Mouse (Mus musculus) megakaryocyte progenitor cell, adult 5-6 weeks (primary cell): ENCODE measurements around the gene Ubiad1. TPM values are rescaled to one million over a fixed set of nuclear protein-coding genes. Genes with fewer than 3 reads are reported as not detected.

Experiments used
- ATAC-seq: replicated peaks from 2 replicates; pipeline ENCODE4 v1.8.0; 2016; ENCODE audit warnings: mild to moderate bottlenecking, moderate TSS enrichment, inconsistent platforms; ENCODE audit not compliant: poor library complexity
- total RNA-seq, 2 experiments: library from RNA; stranded (forward) in 1 of 2; stranded (reverse) in 1 of 2; fragments of 157-497, 149-512 nt in 1 of 2; fragments of 200-1000 nt in 1 of 2; gene quantifications; 2 replicates each; pipeline versions ENCODE4 v1.2.3 to v1.2.4; 2015 to 2017

The Ubiad1 gene
- total RNA-seq, 2 experiments from 2014 or later = 11.3 to 12.7 TPM

DNA sequence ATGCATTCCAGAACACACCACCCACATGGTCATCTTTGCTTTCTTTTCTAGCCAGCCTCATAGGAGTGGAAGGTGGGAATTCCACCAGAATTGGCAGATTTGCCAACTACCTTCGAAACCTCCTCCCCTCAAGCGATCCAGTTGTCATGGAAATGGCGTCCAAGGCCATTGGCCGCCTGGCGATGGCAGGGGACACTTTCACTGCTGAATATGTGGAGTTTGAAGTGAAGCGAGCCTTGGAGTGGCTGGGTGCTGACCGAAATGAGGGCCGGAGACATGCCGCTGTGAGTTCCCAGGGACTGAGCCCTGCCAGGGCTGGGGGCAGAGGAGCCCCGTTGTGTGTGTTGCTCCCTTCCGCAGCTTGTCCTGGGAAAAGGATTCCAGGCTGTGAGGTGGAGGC is 9.1 kb upstream of the Ubiad1 start:
- no peak for ATAC-seq

DNA sequence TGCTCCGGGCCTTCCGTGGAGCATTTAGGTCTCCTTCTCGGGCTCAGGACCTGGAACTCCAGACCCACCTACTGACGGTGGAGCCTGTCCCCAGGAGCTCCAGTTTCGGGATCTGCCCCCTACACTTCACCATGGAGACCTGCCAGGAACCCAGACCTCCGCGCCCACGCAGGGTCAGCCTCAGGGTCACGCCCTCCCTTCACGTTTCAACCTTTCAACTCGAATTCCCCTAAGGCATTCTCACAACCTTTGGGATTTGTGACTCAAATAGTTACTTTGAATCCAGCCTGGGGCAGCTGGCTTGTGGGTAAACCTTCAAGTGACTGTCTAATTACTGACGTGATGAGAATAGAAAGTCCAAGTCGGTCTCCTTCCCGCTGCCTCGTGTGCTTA is 4.3 kb upstream of the Ubiad1 start:
- ATAC-seq = no peak

DNA sequence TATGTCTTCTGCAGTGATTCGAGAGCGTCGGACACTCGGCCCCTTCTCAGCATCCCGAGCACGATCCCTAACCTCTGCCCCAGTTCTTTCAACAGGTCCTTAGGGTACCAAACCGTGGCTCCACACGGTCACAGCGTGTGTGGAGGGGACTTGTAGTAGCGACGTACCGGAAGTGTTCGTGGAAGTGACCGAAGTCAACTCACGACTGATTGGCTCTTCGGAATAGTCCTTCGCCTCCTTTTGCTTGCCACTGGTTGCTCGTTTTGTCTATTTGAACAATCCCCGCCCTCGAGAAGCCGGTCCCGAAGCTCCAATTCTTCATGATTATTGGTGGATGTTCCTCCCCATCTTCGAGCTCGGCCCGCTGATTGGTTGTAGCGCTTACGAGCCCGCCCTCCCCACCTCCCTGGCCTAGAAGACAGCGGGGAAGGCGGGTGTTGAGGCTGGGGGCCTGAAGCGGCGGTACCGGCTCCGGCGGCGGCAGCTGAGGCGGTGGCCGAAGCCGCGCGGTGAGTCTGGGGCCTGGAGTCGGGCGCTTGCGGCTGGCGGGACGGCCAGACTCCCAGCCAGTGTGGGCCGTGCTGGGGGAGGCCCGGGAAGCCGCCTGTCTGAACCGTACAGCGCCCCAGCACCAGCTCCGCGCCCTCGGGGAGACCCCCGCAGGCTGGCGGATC is 3.7 kb upstream of the Ubiad1 start, which contains the start of gene Mtor:
Gene Mtor, plus strand, starts transcription at position 433 of the 674 bp plus-strand sequence.
- ATAC-seq = peak; percentile 85

DNA sequence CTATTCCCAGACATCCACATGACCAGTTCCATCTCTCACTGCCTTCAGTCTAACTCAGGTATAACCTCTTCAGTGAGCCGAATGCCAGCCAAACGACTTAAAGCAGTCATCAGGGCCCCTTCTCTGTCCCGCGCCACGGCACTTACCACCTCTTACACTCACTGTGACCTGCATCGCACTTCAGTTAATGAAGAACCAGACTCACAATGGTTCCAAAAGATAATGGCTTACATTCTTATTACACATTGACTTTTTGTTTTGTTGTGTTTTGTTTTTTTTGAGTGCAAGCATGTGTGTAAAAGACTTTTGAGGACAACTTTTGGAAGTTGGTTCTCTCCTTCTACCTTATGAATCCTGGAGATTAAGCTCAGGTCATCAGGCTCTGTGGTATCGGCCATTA is 2.0 kb downstream of the Ubiad1 start:
- ATAC-seq = no peak

DNA sequence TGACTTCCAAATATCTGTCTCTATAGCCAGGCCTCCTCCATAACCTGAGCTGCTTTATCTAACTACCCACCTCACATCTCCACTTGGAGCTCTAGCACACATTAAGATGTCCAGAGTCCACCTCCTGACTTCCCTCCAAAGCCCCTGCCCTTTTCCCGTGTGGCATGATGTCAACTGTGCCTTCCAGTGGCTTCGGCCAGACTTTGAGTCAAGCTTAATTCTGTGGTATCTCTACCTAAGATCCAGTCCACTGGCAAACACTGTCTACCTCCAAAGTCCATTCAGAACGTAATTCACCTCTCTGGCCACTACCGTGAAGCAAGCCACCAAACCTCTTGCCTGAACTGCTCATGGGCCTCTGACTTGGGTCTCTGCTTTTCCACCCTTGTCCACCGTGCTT is 2.6 kb downstream of the Ubiad1 start:
- no peak for ATAC-seq

DNA sequence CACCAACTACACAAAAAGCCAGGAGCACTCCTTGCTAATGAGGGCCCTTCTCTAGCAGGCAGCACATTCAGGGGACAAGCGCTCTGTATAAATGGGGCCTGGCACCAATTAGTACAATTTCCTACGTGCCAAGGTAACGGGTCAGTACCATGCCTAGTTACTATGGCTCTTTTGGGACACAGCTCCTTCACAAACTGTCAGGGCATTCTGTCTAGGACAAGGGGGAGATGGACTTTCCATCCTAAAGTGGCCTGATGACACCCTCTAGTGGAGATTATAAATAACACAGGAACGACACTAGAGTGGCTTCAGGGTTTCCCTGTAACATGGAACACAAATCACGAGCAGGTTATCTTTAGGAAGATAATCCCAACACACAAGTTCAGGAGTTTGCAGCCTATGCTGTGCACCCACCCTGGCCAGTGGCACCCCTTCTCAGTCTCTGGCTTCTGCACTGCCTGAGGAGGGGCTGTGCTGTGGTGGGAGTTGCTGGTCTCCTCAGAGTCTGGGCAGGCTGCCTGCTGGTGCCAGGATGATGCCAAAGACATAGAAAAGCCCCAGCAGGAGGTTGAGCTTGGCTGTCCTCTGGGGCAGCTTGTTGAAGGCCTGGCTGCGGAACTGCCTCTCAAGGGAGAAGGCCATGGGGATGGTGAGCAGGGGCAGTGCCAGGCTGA is 8.8 kb downstream of the Ubiad1 start:
- ATAC-seq = peak; percentile 40; the same call in 1 of the 2 replicates

DNA sequence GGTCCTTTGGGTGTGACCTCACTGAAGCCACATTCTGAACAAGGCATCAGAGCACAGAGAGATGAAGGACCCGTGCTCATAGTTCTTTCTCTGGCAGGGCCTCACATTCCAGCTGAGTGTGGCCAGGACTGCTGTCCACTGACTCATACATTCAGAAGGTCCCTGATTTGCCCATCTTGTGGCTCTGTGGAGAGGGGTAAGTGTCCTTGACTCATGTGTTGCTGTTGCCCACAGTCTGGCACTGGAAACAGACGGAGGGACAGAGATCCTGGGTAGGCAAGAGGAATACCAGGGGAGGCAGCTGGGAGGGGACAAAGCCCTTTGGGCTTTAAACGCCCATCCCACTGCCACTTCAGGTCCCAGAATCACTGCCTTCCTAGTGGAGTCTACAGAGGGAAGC is 9.5 kb downstream of the Ubiad1 start:
- no peak for ATAC-seq

DNA sequence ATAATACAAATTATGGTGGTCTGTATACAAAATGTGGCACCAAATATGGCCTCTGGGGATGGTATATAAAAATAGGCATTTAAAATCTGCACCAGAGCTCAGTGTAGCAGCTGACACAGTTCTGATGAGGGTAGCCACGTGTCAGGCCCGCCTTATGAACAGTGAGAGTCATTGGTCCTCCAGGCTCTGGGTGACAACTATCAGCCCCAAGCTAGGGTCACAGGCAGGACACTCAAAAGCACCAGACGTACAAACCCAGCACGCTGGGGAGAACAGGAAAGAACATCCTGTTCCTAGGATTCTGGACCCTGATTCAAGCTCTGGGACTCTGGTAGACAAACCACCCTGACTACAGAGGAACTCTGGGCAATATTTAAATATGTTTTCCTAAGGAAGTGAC is 10.0 kb downstream of the Ubiad1 start:
- ATAC-seq = no peak

DNA sequence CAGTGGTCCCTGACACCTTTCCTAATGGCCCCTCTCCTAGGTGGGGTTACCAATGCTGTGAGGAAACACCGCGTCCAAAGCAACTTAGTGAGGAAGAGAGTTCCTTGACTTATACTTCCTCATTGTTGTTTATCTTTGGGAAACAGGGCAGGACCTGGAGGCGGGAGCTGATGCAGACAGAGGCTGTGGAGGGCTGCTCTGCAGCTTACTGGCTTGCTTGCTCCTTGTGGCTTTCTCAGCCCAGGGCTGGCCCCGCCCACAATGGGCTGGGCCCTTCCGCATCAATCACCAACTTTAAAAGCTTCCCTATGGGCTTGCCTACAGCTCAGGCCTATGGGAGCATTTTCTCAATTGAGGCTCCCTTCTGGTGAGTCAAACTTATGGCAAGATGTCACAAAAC is 10.8 kb downstream of the Ubiad1 start:
- no peak for ATAC-seq

DNA sequence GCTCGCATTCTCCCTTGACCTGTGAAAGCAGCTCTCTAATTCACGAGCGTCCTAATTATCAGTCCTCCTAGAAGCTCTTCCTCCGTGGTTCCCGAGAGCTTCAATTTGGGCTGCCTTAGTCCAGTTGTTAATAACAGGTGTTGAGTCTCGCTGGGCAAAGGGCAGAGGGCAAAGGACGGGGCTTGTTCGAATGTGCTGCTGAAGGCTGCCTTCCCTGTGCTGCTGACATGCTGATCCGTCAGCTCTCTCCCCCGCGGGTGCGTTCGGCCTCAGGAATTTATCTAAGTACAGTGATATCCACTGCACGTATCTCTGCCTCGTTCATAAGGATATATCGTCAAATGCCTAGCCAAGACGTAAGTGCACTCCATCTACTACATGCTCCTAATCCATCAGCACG is 11.2 kb downstream of the Ubiad1 start:
- ATAC-seq = no peak

DNA sequence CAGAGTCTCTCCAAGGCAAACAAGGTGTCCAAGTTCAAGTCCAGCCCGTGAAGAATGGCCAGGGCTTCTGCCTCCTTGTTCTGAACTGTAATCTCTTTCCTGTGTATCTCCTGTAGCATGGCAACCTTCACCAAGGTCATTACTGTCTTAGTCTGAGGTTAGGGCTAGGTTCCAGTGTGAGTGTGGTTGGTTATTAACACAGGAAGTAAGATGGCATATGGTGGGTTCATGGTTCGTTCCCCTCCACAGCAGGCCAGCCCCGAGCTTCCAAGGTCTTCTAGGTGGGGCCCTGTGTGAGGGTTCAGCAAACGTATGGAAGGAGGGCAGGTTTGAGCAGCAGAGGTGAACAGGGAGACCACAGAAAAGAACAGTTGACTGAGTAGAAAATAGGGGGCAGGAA is 12.1 kb downstream of the Ubiad1 start:
- ATAC-seq = no peak

DNA sequence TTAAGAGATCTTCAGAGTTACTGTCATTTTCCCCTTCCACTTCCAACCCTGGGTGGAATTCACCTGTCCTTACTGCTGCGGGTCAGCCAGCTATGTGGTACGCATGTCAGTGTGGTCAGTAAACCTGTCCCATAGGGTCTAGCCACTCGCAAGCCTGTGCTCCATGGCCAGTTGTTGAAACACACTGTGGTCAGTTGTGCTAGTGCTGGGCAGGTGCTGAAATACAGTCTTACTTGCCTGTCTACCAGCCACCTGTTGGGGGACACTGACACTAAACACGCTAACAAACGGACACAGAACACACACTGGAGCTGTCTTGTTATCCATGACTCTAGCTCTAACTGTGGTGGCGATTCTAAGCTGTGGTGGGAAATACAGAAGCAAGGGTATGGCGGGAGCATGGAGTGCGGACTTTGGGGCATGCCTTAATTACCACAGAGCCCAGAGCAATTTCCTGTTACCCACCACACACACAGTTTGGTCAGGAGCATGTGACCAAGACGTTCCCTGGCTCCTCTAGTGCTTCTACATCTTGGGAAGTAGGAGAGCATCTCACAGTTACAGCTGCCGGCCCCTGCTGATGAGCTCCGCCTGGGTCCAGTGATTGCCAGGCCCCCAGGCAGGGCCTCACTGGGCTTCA is 13.6 kb downstream of the Ubiad1 start:
- ATAC-seq = peak; percentile 59

DNA sequence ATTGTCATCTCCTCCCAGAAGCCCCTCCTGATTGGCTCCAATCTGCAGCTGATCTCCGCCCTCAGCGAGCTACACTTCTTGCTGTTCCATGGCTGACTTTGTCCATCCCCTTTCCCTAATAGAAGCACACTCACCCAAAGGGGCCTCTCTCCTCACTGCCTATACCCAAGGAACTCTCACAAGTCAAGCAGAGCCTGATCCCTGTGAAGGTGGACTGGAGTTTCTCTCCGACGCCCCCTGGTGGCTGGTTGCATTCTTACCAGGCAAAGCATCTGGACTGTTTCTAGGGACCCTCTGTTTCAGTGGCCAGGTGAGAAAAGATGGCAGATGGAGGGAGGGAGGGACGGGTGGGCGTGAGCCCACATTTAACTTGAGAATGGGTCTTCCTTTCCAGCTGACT is 14.9 kb downstream of the Ubiad1 start:
- ATAC-seq = peak; percentile 61

DNA sequence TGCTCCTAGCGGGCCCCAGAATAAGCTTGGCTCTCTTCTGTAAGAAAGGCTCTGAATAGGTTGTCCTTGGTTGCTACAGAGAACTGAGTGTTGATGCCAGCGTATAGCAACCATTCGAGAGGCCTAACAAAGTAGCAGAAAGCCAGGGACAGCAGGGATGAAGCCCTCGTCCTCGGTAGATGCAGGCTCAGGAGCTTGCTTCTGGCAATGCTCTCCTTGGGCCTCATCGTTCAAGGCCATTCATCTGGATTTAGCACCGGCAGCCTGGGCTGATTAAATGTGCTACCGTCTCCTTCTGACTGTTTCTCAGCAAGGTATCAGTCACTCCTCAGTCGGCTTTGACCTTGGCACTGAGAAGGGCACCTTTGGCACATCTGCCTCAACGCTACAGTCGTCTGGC is 15.4 kb downstream of the Ubiad1 start:
- ATAC-seq = no peak

DNA sequence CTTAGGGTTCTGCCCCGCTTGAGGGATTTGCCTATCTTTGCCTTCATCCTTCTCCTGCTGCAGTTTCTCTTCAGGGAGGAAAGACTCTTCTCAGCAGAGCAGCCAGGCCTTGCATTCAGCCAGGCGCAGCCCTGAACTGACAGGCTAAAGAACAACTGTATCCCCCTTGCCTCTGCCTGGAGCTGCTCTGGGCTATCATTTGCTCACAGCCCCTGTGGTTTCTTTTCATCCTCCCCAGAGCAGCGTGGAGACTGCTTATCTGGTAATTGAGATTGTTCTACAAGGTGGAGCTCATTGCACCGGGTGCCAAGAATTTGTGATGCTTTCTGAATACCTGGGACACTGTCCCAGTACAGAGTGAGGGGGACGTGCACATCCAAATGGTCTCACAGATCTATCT is 16.0 kb downstream of the Ubiad1 start:
- peak; percentile 56 for ATAC-seq

DNA sequence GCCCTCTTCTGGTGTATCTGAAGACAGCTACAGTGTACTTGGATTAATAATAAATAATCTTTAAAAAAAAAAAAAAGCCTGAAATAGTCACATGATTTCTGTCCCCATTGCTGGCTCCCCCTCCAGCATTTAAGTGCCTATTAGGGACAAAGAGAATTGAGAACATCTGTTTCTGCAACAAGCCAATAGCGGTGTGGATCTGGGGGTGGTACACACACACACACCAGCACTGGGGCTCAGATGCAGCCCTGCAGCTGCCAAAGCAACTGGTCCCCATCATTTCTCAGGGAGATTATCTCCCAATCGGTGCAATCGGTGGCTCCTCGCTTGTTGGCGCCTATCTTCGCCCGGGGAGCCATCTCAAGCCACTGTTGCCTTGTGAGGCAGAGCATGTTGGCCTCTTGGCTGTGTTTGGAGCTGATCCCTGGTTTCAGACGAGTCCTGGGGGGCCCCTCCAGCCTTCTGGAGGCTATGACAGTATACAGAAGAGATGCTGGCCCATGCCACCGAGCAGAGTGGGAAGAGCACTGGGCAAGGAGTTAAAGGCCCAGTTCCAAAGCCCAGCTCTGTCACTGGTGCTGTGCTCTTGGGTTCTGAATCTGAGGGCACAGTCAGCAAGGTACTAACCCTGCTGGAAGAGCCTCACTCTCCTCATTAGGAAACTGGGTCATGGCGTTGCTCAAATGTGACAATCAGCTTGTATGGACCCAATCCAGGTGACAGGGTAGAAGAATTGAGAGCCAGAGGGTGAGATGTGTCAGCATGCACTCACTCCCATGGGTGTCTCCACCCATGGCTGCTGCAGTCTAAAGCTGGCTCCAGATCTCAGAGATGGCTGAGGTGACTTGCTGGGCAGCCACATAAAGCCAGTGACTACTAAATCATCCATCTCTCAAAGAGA is 17.4 kb downstream of the Ubiad1 start:
- no peak for ATAC-seq

DNA sequence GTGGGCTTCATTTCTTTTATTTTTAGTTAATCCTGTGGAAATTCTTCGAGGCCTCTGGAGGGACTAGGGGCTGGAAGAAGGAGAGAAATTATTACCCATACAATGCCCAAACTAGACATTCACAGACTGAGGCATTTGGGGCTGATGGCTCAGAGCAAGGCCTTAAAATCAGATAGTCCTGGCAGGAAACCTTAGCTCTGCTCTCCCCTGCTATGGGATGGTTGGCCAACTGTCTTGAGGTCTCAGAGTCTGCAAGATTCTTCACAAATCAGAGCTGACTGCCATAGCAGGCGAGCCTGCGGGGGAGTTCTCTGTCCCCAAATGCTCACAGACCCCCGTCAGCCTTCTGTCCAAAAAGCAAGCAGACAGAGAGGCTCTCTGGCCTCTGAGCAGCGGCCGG is 27.0 kb downstream of the Ubiad1 start:
- ATAC-seq = peak; percentile 29

DNA sequence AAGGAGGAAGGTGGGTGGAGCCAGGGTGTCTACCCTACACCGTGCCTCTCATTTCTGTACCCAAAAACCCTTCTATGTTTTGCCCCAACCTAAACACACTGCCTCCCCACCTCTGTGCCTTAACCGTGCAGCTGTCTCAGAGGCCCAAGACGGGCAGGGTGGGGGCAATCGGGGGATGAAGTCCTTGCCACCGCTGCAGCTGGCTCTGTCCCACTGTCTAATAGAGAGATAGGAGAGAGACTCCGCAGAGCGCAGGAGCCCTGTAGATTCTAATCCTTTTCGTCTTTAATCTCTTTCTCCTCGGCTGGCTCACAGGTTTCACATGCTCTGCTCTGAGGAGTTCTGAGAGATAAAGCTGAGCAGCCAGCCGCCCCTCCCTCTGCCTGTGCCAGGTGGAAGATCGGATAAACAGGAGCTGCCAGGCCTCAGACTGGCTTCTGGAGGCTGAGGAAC is 27.5 kb downstream of the Ubiad1 start:
- ATAC-seq = peak; percentile 85

DNA sequence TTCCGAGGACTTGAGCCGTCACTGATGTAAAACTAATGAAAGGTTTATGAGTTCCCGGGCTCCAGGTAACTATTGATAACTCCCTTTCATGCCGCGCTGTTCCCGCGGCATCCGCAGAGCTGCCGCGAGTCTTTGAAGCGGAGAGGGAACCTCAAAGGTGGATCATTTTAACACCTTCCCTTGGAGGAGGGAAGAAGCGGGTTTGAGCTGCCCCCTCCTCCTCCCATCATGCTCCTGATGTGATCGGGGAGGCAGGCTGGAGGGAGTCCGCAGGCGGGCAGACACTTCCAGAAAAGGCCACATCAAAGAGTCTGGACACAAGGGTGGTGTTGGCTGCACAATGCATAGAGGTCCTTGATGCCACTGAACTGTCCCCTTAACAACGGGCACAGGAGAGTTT is 29.0 kb downstream of the Ubiad1 start:
- no peak for ATAC-seq

DNA sequence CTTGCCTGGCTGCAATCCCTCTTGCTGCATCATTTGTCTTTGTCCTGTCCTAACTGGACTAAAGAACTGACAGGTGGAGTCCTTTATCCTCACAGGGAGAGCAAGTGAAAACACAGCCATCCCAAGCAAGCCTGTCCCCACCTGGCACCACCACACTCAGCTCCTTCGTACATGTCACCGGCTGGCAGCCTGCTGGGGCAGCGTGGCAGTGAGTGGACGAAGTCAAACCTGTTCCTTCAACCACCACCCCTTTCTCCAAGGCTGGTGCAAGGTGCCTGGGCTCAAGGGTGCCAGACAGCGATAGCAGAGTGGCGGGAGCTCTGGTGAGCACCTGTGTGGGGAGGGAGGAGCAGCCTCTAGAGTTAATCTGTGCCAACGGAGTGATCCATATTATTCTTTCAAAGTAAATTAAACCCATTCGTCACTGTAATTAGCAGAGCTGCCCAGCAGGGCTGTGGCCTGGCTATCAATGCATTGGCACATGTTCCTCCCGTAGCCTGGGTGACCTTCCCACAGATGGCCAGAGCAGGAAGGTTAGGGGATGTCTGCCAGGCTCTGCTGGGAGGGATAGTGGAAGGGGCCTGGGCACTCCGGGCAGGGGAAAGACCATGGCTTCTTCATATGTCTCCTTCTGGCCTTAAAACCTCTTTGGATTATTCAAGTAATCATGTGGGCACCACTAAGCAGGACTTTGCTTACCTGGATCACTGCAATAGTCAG is 36.2 kb downstream of the Ubiad1 start:
- ATAC-seq = no peak
